Mouse (Mus musculus): ENCODE measurements around the gene Platr17. TPM values are rescaled to one million over a fixed set of nuclear protein-coding genes. Genes with fewer than 3 reads are reported as not detected.
A peak's percentile ranks its signal among the peaks of the same experiment; 100 is the strongest.

The Platr17 gene
- total and polyA plus RNA-seq, 3 experiments: not detected

- peak; percentile 54 for TF ChIP-seq TCF12 (IDR thresholded peaks at IDR 0.05; ENCODE audit: low read depth, low read length)
- TF ChIP-seq UBTF (IDR thresholded peaks at IDR 0.05; ENCODE audit: borderline replicate concordance, insufficient read depth, low read depth, low read length): no peak
- no peak for TF ChIP-seq ZMIZ1 (IDR thresholded peaks at IDR 0.05; ENCODE audit: low read depth, low read length)
- no peak for TF ChIP-seq MYC (IDR thresholded peaks at IDR 0.05; ENCODE audit: low read depth, low read length)
- TF ChIP-seq CHD2 (IDR thresholded peaks at IDR 0.05; ENCODE audit: low read length): 0 out of 2 replicates have a peak, but pooled peaks have one; percentile 8
- peak in 2 of 3 experiments; percentile 45 to 58; a peak in 4 of 6 replicates for TF ChIP-seq CTCF (IDR thresholded peaks at IDR 0.05 in 2 of 3, conservative IDR thresholded peaks at IDR 0.05 in 1 of 3; ENCODE audit: control insufficient read depth in 1 of 3, insufficient read depth in 1 of 3, low read depth in 2 of 3, low read length in 3 of 3, poor library complexity in 1 of 3, severe bottlenecking in 1 of 3)
- no peak for TF ChIP-seq USF2 (IDR thresholded peaks at IDR 0.05; ENCODE audit: borderline replicate concordance in 1 of 2, insufficient read depth in 1 of 2, low read depth in 1 of 2, low read length in 2 of 2)
- peak; percentile 56; the same call in 1 of the 2 replicates for TF ChIP-seq POLR2AphosphoS2 (IDR thresholded peaks at IDR 0.05; ENCODE audit: low read length)
- peak; percentile 50; the same call in 1 of the 2 replicates for TF ChIP-seq MAX (IDR thresholded peaks at IDR 0.05; ENCODE audit: low read length)
- TF ChIP-seq GABPA (IDR thresholded peaks at IDR 0.05; ENCODE audit: low read depth, low read length): no peak
- no peak; a peak in 1 of 4 replicates for TF ChIP-seq EP300 (IDR thresholded peaks at IDR 0.05; ENCODE audit: low read depth in 1 of 2, low read length in 2 of 2)
- TF ChIP-seq SMC3 (IDR thresholded peaks at IDR 0.05; ENCODE audit: low read depth, low read length): peak; percentile 17; the same call in 1 of the 2 replicates
- TF ChIP-seq MAFK (IDR thresholded peaks at IDR 0.05; ENCODE audit: borderline replicate concordance, low read depth, low read length): no peak
Observed at GRCm38 (mm10) chr17:33919351-33920281, 14.7 kb downstream of the Platr17 start (continued).

GRCm38 (mm10) chr17:33920282-33921097 lies 15.6 kb downstream of the Platr17 start:
- peak; percentile 88 for DNase-seq (ENCODE audit: low read depth, low spot score)
- H3K27me3 ChIP-seq (ENCODE audit: control insufficient read depth in 1 of 2, insufficient read depth in 2 of 2, low read length in 2 of 2): no peaks in the 10 kb centered on the region
- peaks cover 8% of the 10 kb centered on the region for H3K79me2 ChIP-seq (ENCODE audit: control insufficient read depth, insufficient read depth, low read length, poor library complexity)
- no peaks in the 10 kb centered on the region for H3K9me3 ChIP-seq (replicated peaks; ENCODE audit: insufficient read depth, low read length)
- peak overlapping the region; percentile 73 for H3K9ac ChIP-seq (ENCODE audit: control insufficient read depth, low read depth, low read length, poor library complexity, severe bottlenecking)
- peak overlapping the region; percentile 77 to 81 for H3K4me3 ChIP-seq (ENCODE audit: control insufficient read depth in 1 of 2, insufficient read depth in 1 of 2, low read depth in 2 of 2, low read length in 2 of 2)
- H3K27ac ChIP-seq (ENCODE audit: control insufficient read depth, low read depth, low read length): peak overlapping the region; percentile 66
- H3K4me1 ChIP-seq (ENCODE audit: control insufficient read depth in 1 of 2, insufficient read depth in 2 of 2, low read length in 2 of 2): peaks cover 2 to 27% of the 10 kb centered on the region in 2 experiments
- TF ChIP-seq EP300 (IDR thresholded peaks at IDR 0.05; ENCODE audit: low read depth in 1 of 2, low read length in 2 of 2) (peak in 1 of 2 experiments; percentile 27; a peak in 1 of 4 replicates), ZNF384 (IDR thresholded peaks at IDR 0.05; ENCODE audit: low read depth, low read length) (peak; percentile 17; the same call in 1 of the 2 replicates), MYC (IDR thresholded peaks at IDR 0.05; ENCODE audit: low read depth, low read length) (peak; percentile 64; the same call in 1 of the 2 replicates), NRF1 (IDR thresholded peaks at IDR 0.05; ENCODE audit: insufficient read depth, low read depth, low read length, poor library complexity, severe bottlenecking) (no peak), TCF12 (IDR thresholded peaks at IDR 0.05; ENCODE audit: low read depth, low read length) (peak; percentile 24; the same call in 1 of the 2 replicates), ETS1 (IDR thresholded peaks at IDR 0.05; ENCODE audit: low read depth, low read length) (peak; percentile 42; the same call in 1 of the 2 replicates), GABPA (IDR thresholded peaks at IDR 0.05; ENCODE audit: low read depth, low read length) (no peak), HCFC1 (IDR thresholded peaks at IDR 0.05; ENCODE audit: low read depth, low read length) (peak; percentile 48; the same call in 1 of the 2 replicates), SMC3 (IDR thresholded peaks at IDR 0.05; ENCODE audit: low read depth, low read length) (peak; percentile 68), SIN3A (IDR thresholded peaks at IDR 0.05; ENCODE audit: low read length) (peak; percentile 82), MXI1 (IDR thresholded peaks at IDR 0.05; ENCODE audit: low read depth, low read length) (peak; percentile 81), TBP (IDR thresholded peaks at IDR 0.05; ENCODE audit: low read depth, low read length) (0 out of 2 replicates have a peak, but pooled peaks have one; percentile 1), TAL1 (IDR thresholded peaks at IDR 0.05; ENCODE audit: low read length) (no peak), ELF1 (IDR thresholded peaks at IDR 0.05; ENCODE audit: low read depth, low read length) (no peak), CTCF (IDR thresholded peaks at IDR 0.05 in 2 of 3, conservative IDR thresholded peaks at IDR 0.05 in 1 of 3; ENCODE audit: control insufficient read depth in 1 of 3, insufficient read depth in 1 of 3, low read depth in 2 of 3, low read length in 3 of 3, poor library complexity in 1 of 3, severe bottlenecking in 1 of 3) (peak; percentile 86 to 90 (median 89)), RAD21 (IDR thresholded peaks at IDR 0.05; ENCODE audit: low read depth, low read length) (peak; percentile 66), JUND (IDR thresholded peaks at IDR 0.05; ENCODE audit: low read depth, low read length) (0 out of 2 replicates have a peak, but pooled peaks have one; percentile 47), MAX (IDR thresholded peaks at IDR 0.05; ENCODE audit: low read length) (peak; percentile 59; the same call in 1 of the 2 replicates), CHD2 (IDR thresholded peaks at IDR 0.05; ENCODE audit: low read length) (no peak), ZC3H11A (IDR thresholded peaks at IDR 0.05; ENCODE audit: low read depth, low read length) (peak; percentile 31), KAT2A (conservative IDR thresholded peaks at IDR 0.05; ENCODE audit: low read depth, low read length) (peak; percentile 38; the same call in 1 of the 2 replicates), POLR2AphosphoS2 (IDR thresholded peaks at IDR 0.05; ENCODE audit: low read length) (no peak), MAZ (IDR thresholded peaks at IDR 0.05; ENCODE audit: low read depth, low read length) (0 out of 2 replicates have a peak, but pooled peaks have one; percentile 39)
- peaks cover 0 to 8% of the 10 kb centered on the region in 2 experiments; a peak in 2 of 4 replicates for H3K36me3 ChIP-seq (ENCODE audit: control insufficient read depth in 1 of 2, insufficient read depth in 2 of 2, low read length in 2 of 2)
